Mouse (Mus musculus) embryonic fibroblast, embryonic 13.5 days (primary cell): ENCODE measurements around the gene Rsc1a1.

Source experiments
- CTCF ChIP-seq: IDR thresholded peaks from 2 replicates; pipeline ENCODE4 v1.5.1; 2011; ENCODE audit warnings: mild to moderate bottlenecking, control low read depth, low read length, moderate library complexity, borderline replicate concordance; ENCODE audit not compliant: insufficient read depth
- POLR2A ChIP-seq: IDR thresholded peaks from 2 replicates; pipeline ENCODE4 v1.6.1; 2011; ENCODE audit warnings: low read depth, mild to moderate bottlenecking, control low read depth, low read length, moderate library complexity

- TF ChIP-seq POLR2A (no peak), CTCF (no peak)
These were observed 36.2 kb downstream of the Rsc1a1 start for GRCm38 (mm10) chr4:141649244-141649643.
